Mouse (Mus musculus): Measurements from ENCODE around the gene Pakap.

Pakap gene

GRCm38 (mm10) chr4:57799297-57799696, 231.3 kb downstream of the Pakap start:
- DNase-seq (ENCODE audit: low spot score in 2 of 2): no peak

DNA sequence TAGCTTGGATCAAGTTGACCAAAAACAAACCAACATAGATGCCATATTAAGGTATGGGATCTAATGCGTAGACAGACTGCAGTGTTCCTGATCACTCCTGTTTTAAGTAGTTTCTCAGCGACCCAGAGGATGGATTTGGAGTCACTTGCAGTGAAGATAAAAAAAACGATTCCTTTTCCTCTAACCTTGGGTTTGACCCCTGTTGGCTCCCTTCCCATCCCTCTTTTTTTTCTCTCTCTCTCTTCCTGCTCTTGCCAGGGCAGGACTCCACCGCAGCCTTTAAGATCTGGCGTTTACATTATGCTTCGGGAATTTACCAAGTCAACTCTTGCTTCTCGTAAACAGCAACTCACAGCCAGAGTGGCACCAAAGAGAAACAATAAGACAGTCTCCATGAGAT, 233.3 kb downstream of the Pakap start:
- DNase-seq (ENCODE audit: low spot score in 2 of 2): no peak

DNA sequence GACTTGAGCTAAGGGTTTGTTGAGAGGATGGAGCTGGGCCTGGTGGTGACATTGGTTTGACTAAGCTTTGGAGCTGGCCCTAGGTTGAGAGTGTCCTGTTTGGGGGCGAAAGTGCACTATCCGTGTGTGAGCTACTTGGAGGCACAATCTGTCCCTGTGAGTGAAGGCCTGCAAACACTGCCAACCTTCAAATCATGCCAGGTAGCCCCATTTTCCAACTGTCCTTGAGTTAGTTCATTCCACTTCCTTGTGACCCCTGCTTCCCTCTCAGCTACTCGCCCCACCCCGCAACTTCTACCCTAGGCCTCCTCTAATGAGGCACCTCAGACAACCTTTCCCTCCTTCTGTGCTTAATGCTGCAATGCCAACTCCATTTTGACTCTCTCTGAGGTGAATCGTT, 234.0 kb downstream of the Pakap start:
- no peak for DNase-seq (ENCODE audit: low spot score in 2 of 2)

- no peak for DNase-seq (ENCODE audit: low spot score in 2 of 2)
Observed at GRCm38 (mm10) chr4:57802411-57802810, 234.4 kb downstream of the Pakap start.

DNA sequence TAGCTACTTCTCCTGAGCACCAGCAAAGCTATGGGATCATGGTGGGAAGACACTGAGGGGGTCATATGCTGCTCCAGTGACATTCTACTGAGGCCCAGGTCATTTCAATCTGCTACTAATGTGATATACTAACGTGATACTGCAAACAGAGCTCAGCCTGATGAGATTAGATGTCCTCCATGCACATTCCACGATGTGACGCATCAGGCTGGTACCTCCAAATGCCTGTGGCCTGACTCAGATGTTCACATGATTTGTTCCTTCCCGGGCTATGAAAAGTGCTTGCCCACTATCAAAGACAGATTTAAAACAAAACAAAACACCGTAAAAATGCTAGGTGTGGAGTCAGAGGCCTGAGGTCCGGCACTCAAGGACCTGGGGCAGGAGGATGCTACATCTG, 236.9 kb downstream of the Pakap start:
- DNase-seq (ENCODE audit: low spot score in 2 of 2): no peak

GRCm38 (mm10) chr4:57809449-57809848, 241.5 kb downstream of the Pakap start:
- DNase-seq (ENCODE audit: low spot score in 2 of 2): no peak

GRCm38 (mm10) chr4:57812075-57812474, 244.1 kb downstream of the Pakap start:
- no peak for DNase-seq (ENCODE audit: low spot score in 2 of 2)

GRCm38 (mm10) chr4:57812916-57813575, 245.1 kb downstream of the Pakap start:
- no peak for DNase-seq (ENCODE audit: low spot score in 2 of 2)

- DNase-seq (ENCODE audit: low spot score in 2 of 2): no peak
Observed at GRCm38 (mm10) chr4:57813576-57813945, 245.6 kb downstream of the Pakap start.

GRCm38 (mm10) chr4:57815355-57815754, 247.4 kb downstream of the Pakap start:
- no peak for DNase-seq (ENCODE audit: low spot score in 2 of 2)

DNA sequence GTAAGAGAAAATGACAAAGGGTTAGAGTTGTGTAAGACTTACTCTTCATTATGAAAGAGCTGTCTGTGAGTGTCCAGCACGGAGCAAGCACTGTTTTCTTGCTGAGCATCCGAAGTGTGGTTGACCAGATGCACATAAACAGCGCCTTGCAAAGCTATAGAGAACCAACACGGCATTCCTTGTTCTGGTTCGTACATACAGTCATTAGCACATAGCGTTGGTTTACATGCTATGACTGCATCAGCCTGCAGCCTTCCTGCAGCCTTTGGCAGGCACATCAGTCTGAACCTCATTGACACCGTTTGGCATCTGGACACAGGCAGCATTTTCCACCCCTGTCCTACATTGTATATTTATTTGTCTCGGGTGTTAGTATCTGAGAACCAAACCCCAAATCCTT, 248.2 kb downstream of the Pakap start:
- no peak for DNase-seq (ENCODE audit: low spot score in 2 of 2)

- DNase-seq (ENCODE audit: low spot score in 2 of 2): no peak
Observed at GRCm38 (mm10) chr4:57820839-57821374, 252.9 kb downstream of the Pakap start.

- DNase-seq (ENCODE audit: low spot score in 2 of 2): no peak
Observed at GRCm38 (mm10) chr4:57821556-57822356, 253.8 kb downstream of the Pakap start.

GRCm38 (mm10) chr4:57822641-57823040, 254.7 kb downstream of the Pakap start:
- DNase-seq (ENCODE audit: low spot score in 2 of 2): no peak

GRCm38 (mm10) chr4:57824626-57825240, 256.8 kb downstream of the Pakap start:
- DNase-seq (ENCODE audit: low spot score in 2 of 2): no peak

DNA sequence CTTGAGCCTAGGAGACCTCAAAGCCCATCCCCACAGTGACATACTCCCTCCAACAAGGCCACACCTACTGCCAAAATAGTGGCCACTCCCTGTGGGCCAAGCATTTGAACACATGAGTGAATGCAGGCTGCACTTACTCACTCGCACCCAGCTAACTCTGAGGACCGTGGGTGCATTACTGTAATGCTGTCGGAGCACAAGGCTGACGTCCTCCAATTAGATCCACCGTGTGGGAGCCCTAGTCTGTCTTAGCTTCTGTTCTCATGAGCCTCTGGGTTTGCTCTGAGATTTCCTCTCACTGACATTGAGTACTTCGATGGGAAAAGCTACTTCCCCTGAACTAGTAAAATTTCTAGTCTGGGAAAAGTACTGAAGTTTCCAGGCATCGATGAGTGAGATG, 258.3 kb downstream of the Pakap start:
- DNase-seq (ENCODE audit: low spot score in 2 of 2): no peak

- DNase-seq (ENCODE audit: low spot score in 2 of 2): no peak
Observed at GRCm38 (mm10) chr4:57829131-57829530, 261.2 kb downstream of the Pakap start.

DNA sequence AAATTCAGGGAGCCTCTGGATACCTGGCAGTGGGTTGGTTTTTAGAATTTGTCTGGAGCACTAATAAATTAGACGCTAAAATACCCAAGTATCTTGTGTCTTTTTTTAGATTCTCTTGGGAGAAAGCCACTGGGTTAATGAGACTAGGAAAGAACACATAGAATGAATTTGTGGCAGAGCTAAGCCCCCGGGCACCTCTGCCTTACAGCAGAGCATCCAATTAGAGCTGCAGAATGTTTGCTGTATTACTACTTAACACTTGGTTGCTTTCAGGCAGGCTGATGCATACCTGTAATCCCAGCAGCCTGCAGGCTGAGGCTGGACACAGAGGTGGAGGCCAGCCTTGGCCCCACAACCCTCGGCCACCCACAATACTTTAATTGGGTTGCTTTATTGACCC, 261.8 kb downstream of the Pakap start:
- no peak for DNase-seq (ENCODE audit: low spot score in 2 of 2)

- no peak for DNase-seq (ENCODE audit: low spot score in 2 of 2)
Observed at GRCm38 (mm10) chr4:57832318-57832717, 264.3 kb downstream of the Pakap start.

DNA sequence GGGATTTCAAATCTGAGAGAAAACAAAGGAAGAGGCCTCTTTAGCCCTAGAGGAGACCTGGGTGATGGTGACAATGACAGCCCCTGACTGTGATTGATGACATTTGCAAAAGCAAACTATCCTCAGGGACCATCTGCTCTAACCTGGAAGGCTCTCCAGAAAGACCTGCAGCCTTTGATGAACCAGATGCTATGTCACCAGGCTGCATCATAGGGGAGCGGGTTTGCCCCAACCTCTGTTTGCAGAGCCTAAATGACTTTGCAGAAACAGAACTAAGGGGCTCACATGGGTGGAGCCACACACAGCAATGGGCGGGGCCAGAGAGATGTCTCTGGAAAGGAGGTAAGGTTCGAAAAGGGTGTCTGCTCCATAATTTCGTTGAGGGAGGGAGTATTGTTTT, 265.1 kb downstream of the Pakap start:
- no peak for DNase-seq (ENCODE audit: low spot score in 2 of 2)

GRCm38 (mm10) chr4:57834141-57834540, 266.2 kb downstream of the Pakap start:
- DNase-seq (ENCODE audit: low spot score in 2 of 2): no peak

DNA sequence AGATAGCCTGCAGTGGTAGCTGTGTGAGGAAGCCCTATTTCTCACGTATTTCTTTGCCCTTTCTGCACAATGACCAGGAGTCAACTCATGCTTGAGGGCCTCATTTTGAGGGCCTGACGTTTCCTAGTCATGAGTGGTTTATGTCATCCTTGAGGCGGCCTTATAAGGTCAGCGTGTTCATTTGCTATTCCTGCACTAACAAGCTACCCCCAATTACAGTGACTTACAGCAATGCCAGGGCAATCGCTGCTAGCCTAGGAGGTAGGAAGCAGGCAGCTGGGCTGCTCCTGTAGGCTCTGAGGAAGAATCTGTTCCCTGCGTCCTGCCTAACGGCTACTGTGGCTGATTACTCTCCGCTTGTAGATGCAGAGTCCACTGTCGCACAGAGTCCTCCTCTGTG, 269.1 kb downstream of the Pakap start:
- no peak for DNase-seq (ENCODE audit: low spot score in 2 of 2)

- DNase-seq (ENCODE audit: low spot score in 2 of 2): no peak
Observed at GRCm38 (mm10) chr4:57839343-57839742, 271.4 kb downstream of the Pakap start.

All from frontal cortex, postnatal 14 days (tissue).